Mouse (Mus musculus) midbrain, embryonic 16.5 days (tissue): ENCODE measurements at regions not wholly inside any gene's neighbourhood (a gene's known extent, or its start where the extent isn't known, plus 50 kb on each side); places are given as distances from the start of the nearest gene placed in this dataset.

ENCODE experiments used
- ATAC-seq: fragments of 200-750 bp; cut with Nextera tagmentation; 2 replicates; pipeline ENCODE4 v1.8.0; 2017; ENCODE audit warnings: moderate TSS enrichment
- H3K27ac ChIP-seq: fragments of 300-500 bp; sonication (generic); 2 replicates; pipeline ENCODE4 v1.5.1; 2014; ENCODE audit warnings: mild to moderate bottlenecking, low read length, mixed read lengths
- H3K27me3 ChIP-seq: fragments of 300-500 bp; sonication (generic); 2 replicates; pipeline ENCODE4 v1.6.1; 2014; ENCODE audit warnings: low read depth, low read length, mixed read lengths; ENCODE audit not compliant: control insufficient read depth, insufficient read depth
- H3K36me3 ChIP-seq: fragments of 300-500 bp; sonication (generic); 2 replicates; pipeline ENCODE4 v1.6.1; 2014; ENCODE audit warnings: mild to moderate bottlenecking, low read length, moderate library complexity, mixed read lengths; ENCODE audit not compliant: control insufficient read depth, insufficient read depth
- H3K4me1 ChIP-seq: fragments of 300-500 bp; sonication (generic); 2 replicates; pipeline ENCODE4 v1.6.1; 2014; ENCODE audit warnings: mild to moderate bottlenecking, low read length, mixed read lengths; ENCODE audit not compliant: control insufficient read depth, insufficient read depth
- H3K4me2 ChIP-seq: fragments of 300-500 bp; sonication (generic); 2 replicates; pipeline ENCODE4 v1.6.1; 2014; ENCODE audit warnings: mild to moderate bottlenecking, low read length, mixed read lengths
- H3K4me3 ChIP-seq: fragments of 300-500 bp; sonication (generic); 2 replicates; pipeline ENCODE4 v1.5.1; 2014; ENCODE audit warnings: low read depth, mild to moderate bottlenecking, low read length, moderate library complexity, mixed read lengths
- H3K9ac ChIP-seq: fragments of 300-500 bp; sonication (generic); 2 replicates; pipeline ENCODE4 v1.6.1; 2014; ENCODE audit warnings: low read depth, low read length, mixed read lengths
- H3K9me3 ChIP-seq: fragments of 300-500 bp; sonication (generic); replicated peaks from 2 replicates; pipeline ENCODE4 v1.6.1; 2014; ENCODE audit warnings: mild to moderate bottlenecking, low read length, mixed read lengths; ENCODE audit not compliant: control insufficient read depth, poor library complexity, severe bottlenecking
- WGBS: fragments of 180-500 bp; shearing (Covaris S2); extraction: QIAGEN DNeasy Blood & Tissue Kit; methylation state at CpG from one replicate; pipeline ENCODE4 v1.1.7; 2014; 5-methylcytosine and 5-hydroxymethylcytosine counted together

DNA sequence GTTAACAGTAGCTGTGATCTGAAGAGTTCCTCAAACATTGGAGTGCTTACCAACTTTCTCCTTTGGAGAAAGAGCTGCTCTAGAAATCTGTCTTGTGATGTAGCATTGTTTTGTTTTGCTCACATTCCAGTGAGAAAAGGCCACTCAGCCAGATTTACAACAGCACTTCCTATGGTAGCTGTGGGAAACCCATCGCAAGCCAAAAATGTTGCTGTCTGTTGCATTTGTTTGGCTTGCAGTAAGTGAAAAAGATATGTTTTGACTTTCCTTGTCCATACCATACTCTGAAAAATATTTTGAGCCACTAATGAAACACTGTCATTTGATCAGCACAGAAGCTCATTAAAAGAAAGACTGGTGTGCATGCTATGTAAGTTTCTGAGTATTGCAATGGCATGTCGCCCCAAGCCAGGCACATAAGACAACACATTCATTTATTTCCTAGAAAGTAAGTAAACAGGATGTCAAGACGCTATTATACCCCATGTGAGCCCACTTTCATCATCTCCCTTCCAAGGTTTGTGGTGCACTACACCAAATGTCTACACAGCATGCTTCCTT, 66.2 kb downstream of the Car2 start:
- Histone ChIP-seq H3K4me3 (no peak overlapping the region), H3K27me3 (no peaks in the 10 kb centered on the region), H3K9me3 (no peaks in the 10 kb centered on the region), H3K36me3 (no peaks in the 10 kb centered on the region), H3K9ac (no peak overlapping the region), H3K27ac (no peak overlapping the region), H3K4me1 (no peaks in the 10 kb centered on the region), H3K4me2 (no peak overlapping the region)
- WGBS: 91% methylated on average over 3 of the region's 3 CpGs
- ATAC-seq: no peak

DNA sequence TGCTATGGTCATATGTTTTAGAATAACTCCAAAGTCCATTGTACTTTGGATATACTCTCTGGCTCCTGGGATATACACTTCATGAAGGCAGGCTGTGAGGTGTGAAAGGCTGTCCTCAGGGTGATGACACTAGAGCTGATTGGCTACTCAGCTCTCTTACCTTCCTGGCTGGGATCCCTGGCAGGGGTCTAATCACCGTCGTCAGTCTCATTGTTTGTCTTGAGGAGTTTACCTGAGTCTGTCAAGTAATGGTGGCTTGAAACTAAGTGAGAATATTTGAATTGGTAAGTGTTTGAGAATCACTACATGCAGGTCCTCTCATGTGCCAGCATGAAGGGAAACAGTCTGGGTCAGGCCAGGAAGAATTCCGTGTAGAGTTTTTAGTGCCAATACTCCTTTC, 66.9 kb downstream of the Car2 start:
- ATAC-seq: no peak
- H3K27me3 ChIP-seq: no peaks in the 10 kb centered on the region
- no peak overlapping the region for H3K4me3 ChIP-seq
- H3K9me3 ChIP-seq: no peaks in the 10 kb centered on the region
- H3K4me2 ChIP-seq: no peak overlapping the region
- 65% methylated on average over 3 of the region's 3 CpGs for WGBS
- H3K4me1 ChIP-seq: no peaks in the 10 kb centered on the region
- H3K27ac ChIP-seq: no peak overlapping the region
- no peaks in the 10 kb centered on the region for H3K36me3 ChIP-seq
- no peak overlapping the region for H3K9ac ChIP-seq

DNA sequence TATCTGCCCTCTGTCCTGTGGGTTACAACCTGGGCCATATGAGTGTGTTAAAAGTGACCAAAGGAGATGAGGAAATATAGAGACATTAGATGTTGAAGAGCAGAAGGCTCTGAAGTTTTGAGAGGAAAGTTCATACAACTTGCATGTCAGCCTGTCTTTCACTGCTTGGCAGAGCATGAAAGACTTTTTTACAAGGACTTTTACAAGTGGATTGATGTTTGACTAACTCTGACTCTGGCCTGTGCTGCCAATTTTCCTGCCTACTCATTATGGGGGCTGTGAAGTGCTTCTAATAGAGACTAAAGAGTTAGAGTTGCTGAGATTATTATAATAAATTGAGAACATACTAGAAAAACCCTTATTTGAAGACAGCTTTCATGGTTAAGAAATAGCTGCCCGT, 71.4 kb downstream of the Car2 start:
- Histone ChIP-seq H3K27ac (no peak overlapping the region), H3K4me2 (no peak overlapping the region), H3K4me3 (no peak overlapping the region), H3K9ac (no peak overlapping the region), H3K36me3 (no peaks in the 10 kb centered on the region), H3K27me3 (no peaks in the 10 kb centered on the region), H3K4me1 (no peaks in the 10 kb centered on the region), H3K9me3 (no peaks in the 10 kb centered on the region)
- 65% methylated on average over 1 of the region's 1 CpGs for WGBS
- ATAC-seq: no peak

DNA sequence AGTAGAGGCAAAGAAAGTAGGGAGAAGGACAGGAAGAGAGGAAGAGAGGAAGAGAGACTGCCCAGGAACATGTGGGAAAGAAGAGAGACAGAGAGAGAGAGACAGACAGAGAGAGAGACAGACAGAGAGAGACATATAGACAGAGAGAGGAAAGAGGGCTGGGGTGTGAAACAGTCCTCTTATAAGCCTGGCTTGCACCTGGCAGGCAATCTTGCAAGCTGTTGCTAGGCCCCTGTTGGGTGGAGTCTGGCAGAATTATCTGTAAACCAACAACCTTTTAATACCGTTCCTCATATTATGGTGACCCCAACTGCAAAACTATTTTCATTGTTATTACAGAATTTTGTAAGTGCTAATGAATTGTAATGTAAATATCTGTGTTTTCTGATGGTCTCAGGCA, 72.2 kb downstream of the Car2 start:
- Histone ChIP-seq H3K27me3 (no peaks in the 10 kb centered on the region), H3K9me3 (no peaks in the 10 kb centered on the region), H3K27ac (no peak overlapping the region), H3K9ac (no peak overlapping the region), H3K4me2 (no peak overlapping the region), H3K4me1 (no peaks in the 10 kb centered on the region), H3K4me3 (no peak overlapping the region), H3K36me3 (no peaks in the 10 kb centered on the region)
- 90% methylated on average over 1 of the region's 1 CpGs for WGBS
- no peak for ATAC-seq

DNA sequence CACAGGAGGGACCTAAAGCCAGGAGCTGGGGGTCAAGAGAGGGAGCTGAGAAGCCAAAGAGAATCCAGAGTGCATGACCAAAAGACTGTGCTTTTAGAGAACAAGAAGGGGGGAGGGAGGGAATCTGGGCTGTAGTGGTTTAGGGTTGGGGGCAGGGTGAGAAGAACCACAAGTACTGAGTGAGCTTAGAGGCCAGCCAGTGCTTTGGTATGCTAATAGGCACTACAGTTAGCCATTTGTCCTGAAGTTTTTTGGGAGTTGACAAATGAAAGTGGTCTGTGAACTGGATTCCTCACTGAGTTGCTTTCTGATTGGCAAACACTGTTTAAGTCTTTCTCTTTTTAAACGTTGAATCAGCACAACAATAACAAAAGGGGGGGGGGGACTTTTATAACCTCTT, 73.5 kb downstream of the Car2 start:
- Histone ChIP-seq H3K9me3 (no peaks in the 10 kb centered on the region), H3K4me2 (no peak overlapping the region), H3K9ac (no peak overlapping the region), H3K4me1 (no peaks in the 10 kb centered on the region), H3K27me3 (no peaks in the 10 kb centered on the region), H3K4me3 (no peak overlapping the region), H3K27ac (no peak overlapping the region), H3K36me3 (no peaks in the 10 kb centered on the region)
- ATAC-seq: peak; percentile 83; the same call in 1 of the 2 replicates
- WGBS: 0% methylated on average over 1 of the region's 1 CpGs

DNA sequence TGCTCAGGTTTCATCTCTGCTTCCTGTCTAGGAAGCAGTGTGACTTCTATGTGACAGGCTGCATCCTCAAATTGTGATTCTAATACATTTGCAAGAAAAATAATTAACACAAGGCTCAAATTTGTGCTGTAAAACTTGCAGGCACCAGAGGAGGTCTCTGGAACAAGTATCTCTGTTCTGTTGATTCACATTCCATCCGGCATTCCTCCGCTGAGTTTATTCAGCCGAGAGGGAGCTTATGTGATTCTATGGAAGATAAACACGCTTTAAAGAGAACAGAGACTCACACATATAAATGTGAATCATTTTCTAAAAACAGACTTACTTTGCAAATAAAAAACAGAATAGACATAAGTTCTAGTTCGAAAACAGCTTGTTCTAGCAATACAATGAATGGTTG, 78.7 kb downstream of the Car2 start:
- H3K4me2 ChIP-seq: no peak overlapping the region
- no peak overlapping the region for H3K27ac ChIP-seq
- 76% methylated on average over 5 of the region's 5 CpGs for WGBS
- ATAC-seq: no peak
- no peaks in the 10 kb centered on the region for H3K4me1 ChIP-seq
- no peaks in the 10 kb centered on the region for H3K9me3 ChIP-seq
- no peaks in the 10 kb centered on the region for H3K36me3 ChIP-seq
- no peaks in the 10 kb centered on the region for H3K27me3 ChIP-seq
- no peak overlapping the region for H3K9ac ChIP-seq
- no peak overlapping the region for H3K4me3 ChIP-seq

DNA sequence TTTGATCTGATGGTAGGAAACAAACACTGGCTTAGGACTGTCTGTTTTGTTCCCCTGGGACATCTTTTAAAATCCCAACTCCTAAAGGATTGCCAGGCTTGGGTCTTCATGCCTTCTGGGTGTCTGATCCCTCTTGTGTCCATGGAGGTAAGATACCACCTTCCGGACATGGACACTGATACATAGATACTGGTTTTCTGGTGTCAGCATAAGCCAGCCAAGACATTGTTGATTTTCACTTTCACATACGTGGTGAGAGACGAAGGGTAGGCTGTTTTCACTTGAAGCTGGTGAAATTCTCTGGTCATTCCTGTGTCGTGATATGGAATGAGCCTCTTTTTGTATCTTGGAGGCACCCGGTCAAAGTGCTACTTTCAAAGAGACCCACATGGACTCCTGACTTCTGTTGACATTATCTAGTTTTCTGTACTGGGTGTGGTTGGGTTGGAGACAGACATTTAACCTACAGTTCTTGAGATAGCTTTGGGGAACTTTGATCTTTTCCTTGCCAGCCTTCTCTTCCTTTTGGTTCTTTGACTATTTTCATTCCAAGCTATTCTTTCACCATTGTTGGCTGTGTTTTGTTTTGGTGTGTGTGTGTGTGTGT, 79.5 kb downstream of the Car2 start:
- ATAC-seq: no peak
- H3K27me3 ChIP-seq: no peaks in the 10 kb centered on the region
- WGBS: 90% methylated on average over 5 of the region's 5 CpGs
- no peaks in the 10 kb centered on the region for H3K4me1 ChIP-seq
- H3K9ac ChIP-seq: no peak overlapping the region
- no peak overlapping the region for H3K27ac ChIP-seq
- H3K36me3 ChIP-seq: no peaks in the 10 kb centered on the region
- H3K4me3 ChIP-seq: no peak overlapping the region
- no peaks in the 10 kb centered on the region for H3K9me3 ChIP-seq
- H3K4me2 ChIP-seq: no peak overlapping the region

DNA sequence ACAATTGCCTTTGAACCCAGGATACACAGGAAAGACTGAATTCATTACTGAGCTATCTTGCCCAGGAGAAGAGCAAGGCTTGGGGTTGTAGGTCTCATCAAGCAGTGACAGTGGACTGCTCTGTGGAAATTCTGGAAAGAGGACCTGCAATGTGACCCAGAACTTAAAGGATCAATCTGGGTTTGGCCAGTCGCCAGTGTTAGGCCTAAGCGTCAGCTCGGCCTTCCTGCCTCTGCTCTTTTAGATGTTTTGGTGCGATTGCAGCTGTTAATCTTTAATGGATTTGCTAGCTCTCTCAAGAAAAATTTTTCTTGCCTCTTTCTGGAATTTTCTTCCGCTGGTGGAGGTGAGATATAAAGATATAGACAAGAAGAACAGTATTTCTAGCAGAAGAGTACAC, 81.2 kb downstream of the Car2 start:
- ATAC-seq: no peak
- Histone ChIP-seq H3K4me1 (no peaks in the 10 kb centered on the region), H3K27me3 (no peaks in the 10 kb centered on the region), H3K4me3 (no peak overlapping the region), H3K27ac (no peak overlapping the region), H3K9me3 (no peaks in the 10 kb centered on the region), H3K4me2 (no peak overlapping the region), H3K9ac (no peak overlapping the region), H3K36me3 (no peaks in the 10 kb centered on the region)
- 86% methylated on average over 5 of the region's 5 CpGs for WGBS

DNA sequence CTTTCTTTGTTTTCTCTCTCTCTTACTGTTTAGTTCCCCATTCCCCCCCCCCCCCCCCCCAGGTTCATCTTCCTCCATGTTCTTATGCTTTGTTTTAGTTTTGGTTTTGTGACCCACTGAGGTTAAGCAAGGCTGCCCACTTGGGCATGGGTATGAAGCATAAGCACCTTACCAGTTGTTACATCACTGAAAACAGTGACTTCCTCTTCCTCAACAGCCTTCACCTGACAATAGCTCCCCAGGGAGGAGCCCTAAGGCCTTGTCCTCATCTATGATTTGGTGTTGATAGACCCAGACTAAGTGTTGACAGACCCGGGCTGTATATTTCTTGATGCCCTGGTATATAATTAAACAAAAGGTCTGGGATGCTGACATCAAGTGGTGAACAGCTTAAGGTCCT, 82.3 kb downstream of the Car2 start:
- no peak for ATAC-seq
- Histone ChIP-seq H3K4me1 (no peaks in the 10 kb centered on the region), H3K9me3 (no peaks in the 10 kb centered on the region), H3K27me3 (no peaks in the 10 kb centered on the region), H3K27ac (no peak overlapping the region), H3K4me2 (no peak overlapping the region), H3K4me3 (no peak overlapping the region), H3K36me3 (no peaks in the 10 kb centered on the region), H3K9ac (no peak overlapping the region)
- WGBS: 89% methylated on average over 1 of the region's 1 CpGs
